Mouse (Mus musculus) hindbrain, embryonic 13.5 days (tissue): ENCODE results near the gene Wdhd1. TPM values are rescaled to one million over a fixed set of nuclear protein-coding genes. Genes with fewer than 3 reads are reported as not detected.

Experiments
- ATAC-seq: fragments of 200-750 bp; cut with Nextera tagmentation; 2 replicates; pipeline ENCODE4 v1.8.0; 2017; ENCODE audit warnings: moderate TSS enrichment; ENCODE audit not compliant: low FRiP score
- H3K27ac ChIP-seq: fragments of 300-500 bp; sonication (generic); 2 replicates; pipeline ENCODE4 v1.5.1; 2015; ENCODE audit warnings: inconsistent platforms, mild to moderate bottlenecking, moderate library complexity
- H3K27me3 ChIP-seq: fragments of 300-500 bp; sonication (generic); 2 replicates; pipeline ENCODE4 v1.6.1; 2015; ENCODE audit warnings: mild to moderate bottlenecking, inconsistent platforms
- H3K36me3 ChIP-seq: fragments of 300-500 bp; sonication (generic); 2 replicates; pipeline ENCODE4 v1.6.1; 2015; ENCODE audit warnings: mild to moderate bottlenecking, inconsistent platforms
- H3K4me1 ChIP-seq: fragments of 300-500 bp; sonication (generic); replicated peaks from 2 replicates; pipeline ENCODE4 v1.6.1; 2015; ENCODE audit warnings: inconsistent platforms
- H3K4me2 ChIP-seq: fragments of 300-500 bp; sonication (generic); 2 replicates; pipeline ENCODE4 v1.6.1; 2015; ENCODE audit warnings: inconsistent platforms, mild to moderate bottlenecking, moderate library complexity
- H3K4me3 ChIP-seq: fragments of 300-500 bp; sonication (generic); 2 replicates; pipeline ENCODE4 v1.5.1; 2015; ENCODE audit warnings: mild to moderate bottlenecking, inconsistent platforms
- H3K9ac ChIP-seq: fragments of 300-500 bp; sonication (generic); 2 replicates; pipeline ENCODE4 v1.6.1; 2015; ENCODE audit warnings: mild to moderate bottlenecking, inconsistent platforms
- H3K9me3 ChIP-seq: fragments of 300-500 bp; sonication (generic); 2 replicates; pipeline ENCODE4 v1.6.1; 2016; ENCODE audit warnings: inconsistent platforms
- WGBS: fragments of 180-500 bp; shearing (Covaris S2); methylation state at CpG from one replicate; pipeline ENCODE4 v1.1.7; 2015; 5-methylcytosine and 5-hydroxymethylcytosine counted together
- polyA plus RNA-seq: library from polyadenylated mRNA; unstranded; fragments of >200 nt; fragmentation: Nextera tagmentation; extraction: Ambion mirVana; gene quantifications from 2 replicates; pipeline ENCODE4 v1.2.1, GENCODE M21; 2015

Wdhd1 gene
- polyA plus RNA-seq, 1 experiment from 2014 or later = 17.7 TPM

- H3K4me1 ChIP-seq = peaks cover 22% of the 10 kb centered on the region
- no peak overlapping the region for H3K27ac ChIP-seq
- no peak overlapping the region for H3K9ac ChIP-seq
- no peak for ATAC-seq
- 84% methylated on average over 3 of the region's 3 CpGs for WGBS
- no peak overlapping the region for H3K4me2 ChIP-seq
- no peaks in the 10 kb centered on the region; the same call in 1 of the 2 replicates for H3K9me3 ChIP-seq
- H3K36me3 ChIP-seq = peaks cover 28% of the 10 kb centered on the region
- no peaks in the 10 kb centered on the region for H3K27me3 ChIP-seq
- no peak overlapping the region for H3K4me3 ChIP-seq
Measured at GRCm38 (mm10) chr14:47273751-47274150, 2.9 kb downstream of the Wdhd1 start.

DNA sequence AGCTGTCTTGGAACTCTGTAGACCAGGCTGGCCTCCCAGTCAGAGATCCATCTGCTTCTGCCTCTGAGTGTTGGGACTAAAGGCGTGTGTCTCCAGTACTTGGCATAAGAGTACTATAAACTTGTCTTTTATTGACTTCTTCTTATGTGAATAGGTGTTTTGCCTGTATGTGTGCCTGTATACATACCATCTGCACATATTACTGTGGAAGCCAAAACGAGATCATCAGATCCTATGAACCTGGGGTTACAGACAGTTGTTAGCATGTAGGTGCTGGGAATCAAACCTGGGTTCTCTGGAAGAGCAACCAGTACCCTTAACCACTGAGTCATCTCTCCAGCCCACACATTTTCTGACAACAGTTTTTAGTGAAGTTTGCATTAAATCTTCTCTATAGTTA, 7.0 kb downstream of the Wdhd1 start:
- WGBS = 97% methylated on average over 2 of the region's 2 CpGs
- peaks cover 57% of the 10 kb centered on the region for H3K36me3 ChIP-seq
- no peak for ATAC-seq
- H3K4me1 ChIP-seq = 0 out of 2 replicates have a peak, but pooled peaks cover 5% of the 10 kb centered on the region
- H3K9ac ChIP-seq = no peak overlapping the region
- no peaks in the 10 kb centered on the region; the same call in 1 of the 2 replicates for H3K9me3 ChIP-seq
- no peaks in the 10 kb centered on the region for H3K27me3 ChIP-seq
- no peak overlapping the region for H3K27ac ChIP-seq
- H3K4me2 ChIP-seq = no peak overlapping the region
- no peak overlapping the region for H3K4me3 ChIP-seq

GRCm38 (mm10) chr14:47269056-47269455, 7.6 kb downstream of the Wdhd1 start:
- ATAC-seq = no peak
- Histone ChIP-seq H3K4me2 (no peak overlapping the region), H3K4me3 (no peak overlapping the region), H3K9me3 (no peaks in the 10 kb centered on the region; the same call in 1 of the 2 replicates), H3K27me3 (no peaks in the 10 kb centered on the region), H3K4me1 (no peaks in the 10 kb centered on the region), H3K27ac (no peak overlapping the region), H3K36me3 (peaks cover 57% of the 10 kb centered on the region), H3K9ac (no peak overlapping the region)
- WGBS = 98% methylated on average over 4 of the region's 4 CpGs

DNA sequence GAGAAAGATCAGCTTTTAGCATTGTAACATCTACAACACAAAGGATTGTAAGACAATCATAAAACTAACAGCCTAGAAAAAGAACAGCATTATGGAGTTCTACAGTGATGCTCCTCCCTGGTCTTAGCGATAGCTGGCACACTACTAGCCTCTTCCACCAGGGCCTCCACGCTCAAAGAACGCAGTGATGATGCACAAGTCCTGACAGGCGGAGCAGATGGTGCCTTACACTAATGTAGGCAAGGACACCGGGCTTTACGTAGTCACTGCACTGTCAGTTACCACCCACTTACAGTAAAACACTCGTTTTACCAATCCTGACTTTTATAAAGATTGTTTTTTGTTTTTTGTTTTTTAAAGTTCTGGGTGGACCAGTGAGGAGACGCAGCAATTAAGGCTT, 10.8 kb downstream of the Wdhd1 start:
- Histone ChIP-seq H3K27me3 (no peaks in the 10 kb centered on the region), H3K36me3 (peaks cover 50% of the 10 kb centered on the region), H3K9ac (no peak overlapping the region), H3K4me3 (no peak overlapping the region), H3K27ac (no peak overlapping the region), H3K9me3 (no peaks in the 10 kb centered on the region; the same call in 1 of the 2 replicates), H3K4me2 (no peak overlapping the region), H3K4me1 (no peaks in the 10 kb centered on the region)
- 94% methylated on average over 8 of the region's 8 CpGs for WGBS
- ATAC-seq = no peak

- Histone ChIP-seq H3K36me3 (peaks cover 57% of the 10 kb centered on the region), H3K4me3 (no peak overlapping the region), H3K9ac (no peak overlapping the region), H3K27ac (no peak overlapping the region), H3K4me1 (no peaks in the 10 kb centered on the region), H3K9me3 (no peaks in the 10 kb centered on the region; the same call in 1 of the 2 replicates), H3K4me2 (no peak overlapping the region), H3K27me3 (no peaks in the 10 kb centered on the region)
- ATAC-seq = no peak
- 97% methylated on average over 3 of the region's 3 CpGs for WGBS
Measured at GRCm38 (mm10) chr14:47264866-47265265, 11.8 kb downstream of the Wdhd1 start.

GRCm38 (mm10) chr14:47249839-47250238, 26.8 kb downstream of the Wdhd1 start:
- H3K4me2 ChIP-seq = no peak overlapping the region
- H3K4me3 ChIP-seq = no peak overlapping the region
- H3K36me3 ChIP-seq = peaks cover 52% of the 10 kb centered on the region
- no peak for ATAC-seq
- H3K4me1 ChIP-seq = no peaks in the 10 kb centered on the region
- no peaks in the 10 kb centered on the region for H3K9me3 ChIP-seq
- no peak overlapping the region for H3K27ac ChIP-seq
- no peaks in the 10 kb centered on the region for H3K27me3 ChIP-seq
- 92% methylated on average over 6 of the region's 6 CpGs for whole genome bisulfite sequencing
- H3K9ac ChIP-seq = no peak overlapping the region

DNA sequence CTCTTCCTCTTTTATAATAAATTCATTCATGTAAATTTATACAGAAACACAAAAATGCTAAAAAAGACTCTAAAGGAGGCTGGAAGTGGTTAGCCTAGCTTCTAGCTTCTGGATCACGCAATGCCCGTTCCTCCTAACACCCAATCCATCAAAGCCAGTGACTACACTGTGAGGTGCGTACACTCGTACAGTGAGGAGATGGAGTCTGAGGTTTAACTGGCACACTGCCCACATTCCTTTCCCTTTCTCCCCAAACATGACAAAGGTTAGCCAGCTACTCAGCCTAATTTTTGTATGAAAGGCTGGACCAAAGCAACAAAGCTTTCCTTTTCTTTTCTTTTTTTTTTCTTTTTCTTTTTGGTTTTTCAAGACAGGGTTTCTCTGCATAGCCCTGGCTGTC, 33.9 kb downstream of the Wdhd1 start:
- no peak for ATAC-seq
- whole genome bisulfite sequencing = 74% methylated on average over 4 of the region's 4 CpGs
- Histone ChIP-seq H3K4me2 (no peak overlapping the region), H3K4me1 (no peaks in the 10 kb centered on the region), H3K27me3 (no peaks in the 10 kb centered on the region), H3K27ac (no peak overlapping the region), H3K36me3 (peaks cover 65% of the 10 kb centered on the region), H3K9me3 (no peaks in the 10 kb centered on the region), H3K9ac (no peak overlapping the region), H3K4me3 (no peak overlapping the region)

DNA sequence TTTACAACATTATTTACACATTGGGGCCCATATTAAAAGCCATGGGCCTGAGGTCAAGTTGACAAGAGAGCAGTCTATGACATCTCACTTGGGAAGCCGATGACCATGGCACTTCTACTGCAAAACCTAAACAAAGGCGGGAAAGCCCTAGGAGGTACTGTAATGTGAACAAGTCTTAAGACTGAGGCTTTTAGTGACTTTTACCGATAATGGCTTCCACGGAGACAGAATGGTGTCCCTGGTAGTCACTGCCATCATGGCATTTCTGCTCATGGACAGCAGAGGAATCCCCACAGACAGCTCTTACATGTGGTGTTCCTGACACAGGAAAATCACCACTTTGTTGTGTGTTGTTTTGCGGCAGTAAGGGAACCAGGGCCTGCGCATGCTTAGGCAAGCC, 35.6 kb downstream of the Wdhd1 start:
- Histone ChIP-seq H3K36me3 (peaks cover 48% of the 10 kb centered on the region), H3K4me2 (no peak overlapping the region), H3K4me3 (no peak overlapping the region), H3K9me3 (peaks cover 7% of the 10 kb centered on the region), H3K9ac (no peak overlapping the region), H3K27ac (no peak overlapping the region), H3K27me3 (no peaks in the 10 kb centered on the region), H3K4me1 (no peaks in the 10 kb centered on the region)
- WGBS = 95% methylated on average over 6 of the region's 6 CpGs
- ATAC-seq = no peak

GRCm38 (mm10) chr14:47240600-47240999, 36.1 kb downstream of the Wdhd1 start:
- peaks cover 45% of the 10 kb centered on the region for H3K36me3 ChIP-seq
- peaks cover 7% of the 10 kb centered on the region for H3K9me3 ChIP-seq
- H3K4me1 ChIP-seq = no peaks in the 10 kb centered on the region
- H3K27ac ChIP-seq = no peak overlapping the region
- 88% methylated on average over 1 of the region's 1 CpGs for WGBS
- no peak overlapping the region for H3K4me2 ChIP-seq
- no peak for ATAC-seq
- H3K4me3 ChIP-seq = no peak overlapping the region
- H3K9ac ChIP-seq = no peak overlapping the region
- H3K27me3 ChIP-seq = no peaks in the 10 kb centered on the region

- ATAC-seq = no peak
- H3K4me1 ChIP-seq = no peaks in the 10 kb centered on the region
- H3K36me3 ChIP-seq = peaks cover 18% of the 10 kb centered on the region
- H3K27me3 ChIP-seq = no peaks in the 10 kb centered on the region
- no peak overlapping the region for H3K4me3 ChIP-seq
- peaks cover 7% of the 10 kb centered on the region for H3K9me3 ChIP-seq
- WGBS = 88% methylated on average over 4 of the region's 4 CpGs
- H3K4me2 ChIP-seq = no peak overlapping the region
- H3K27ac ChIP-seq = no peak overlapping the region
- no peak overlapping the region for H3K9ac ChIP-seq
Measured at GRCm38 (mm10) chr14:47237286-47237685, 39.4 kb downstream of the Wdhd1 start.

GRCm38 (mm10) chr14:47236491-47236890, 40.2 kb downstream of the Wdhd1 start:
- Histone ChIP-seq H3K27ac (no peak overlapping the region), H3K4me2 (no peak overlapping the region), H3K36me3 (peaks cover 12% of the 10 kb centered on the region), H3K4me1 (no peaks in the 10 kb centered on the region), H3K9me3 (peaks cover 7% of the 10 kb centered on the region), H3K9ac (no peak overlapping the region), H3K4me3 (no peak overlapping the region), H3K27me3 (no peaks in the 10 kb centered on the region)
- WGBS = 92% methylated on average over 7 of the region's 7 CpGs
- no peak for ATAC-seq

DNA sequence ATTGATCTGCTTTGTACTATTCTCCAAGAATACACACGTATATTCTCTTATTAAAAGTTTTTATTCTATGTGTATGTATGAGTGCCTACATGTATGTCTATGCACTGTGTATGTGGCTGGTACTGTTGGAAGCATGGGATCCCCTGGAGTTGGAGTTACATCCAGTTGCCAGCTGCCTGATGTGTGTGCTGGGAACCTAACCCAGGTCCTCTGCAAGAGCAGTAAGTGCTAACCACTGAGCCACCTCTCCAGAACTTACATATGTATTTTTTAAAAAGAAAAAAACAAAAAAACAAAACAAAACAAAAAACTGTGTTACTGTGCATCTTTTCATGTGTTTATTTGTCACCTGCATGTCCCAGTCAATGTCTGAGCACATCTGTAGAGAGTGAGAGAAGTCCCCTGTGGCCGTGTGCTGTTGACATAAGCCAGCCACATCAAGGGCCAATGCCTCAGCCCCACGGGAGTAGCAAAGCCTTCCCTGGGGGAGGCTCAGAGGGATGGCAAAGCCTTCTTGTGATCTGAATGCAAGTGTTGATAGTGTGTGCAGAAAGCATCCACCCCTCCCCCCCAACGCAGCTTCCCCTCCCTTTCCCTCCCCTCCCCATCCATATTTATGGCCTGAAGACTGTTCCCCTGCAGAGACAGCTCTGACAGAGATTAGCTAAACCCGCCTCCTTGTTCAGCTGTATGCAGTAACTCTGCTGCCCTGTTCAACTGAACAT, 42.0 kb downstream of the Wdhd1 start:
- Histone ChIP-seq H3K9ac (no peak overlapping the region), H3K9me3 (peaks cover 7% of the 10 kb centered on the region), H3K27me3 (no peaks in the 10 kb centered on the region), H3K4me3 (no peak overlapping the region), H3K4me2 (no peak overlapping the region), H3K4me1 (no peaks in the 10 kb centered on the region), H3K36me3 (no peaks in the 10 kb centered on the region), H3K27ac (no peak overlapping the region)
- WGBS = 75% methylated on average over 5 of the region's 5 CpGs
- ATAC-seq = no peak

- H3K4me1 ChIP-seq = no peaks in the 10 kb centered on the region
- H3K4me2 ChIP-seq = no peak overlapping the region
- ATAC-seq = no peak
- no peak overlapping the region for H3K27ac ChIP-seq
- H3K9ac ChIP-seq = no peak overlapping the region
- no peaks in the 10 kb centered on the region for H3K27me3 ChIP-seq
- no peaks in the 10 kb centered on the region for H3K36me3 ChIP-seq
- H3K4me3 ChIP-seq = no peak overlapping the region
- H3K9me3 ChIP-seq = peaks cover 7% of the 10 kb centered on the region
- 96% methylated on average over 3 of the region's 3 CpGs for WGBS
Measured at GRCm38 (mm10) chr14:47234032-47234431, 42.6 kb downstream of the Wdhd1 start.
